Mouse (Mus musculus) c-Kit-positive CD71-positive TER-119-positive erythroid progenitor cells, embryonic 14.5 days (primary cell): ENCODE data around the gene Col13a1.

Experiments
- DNase-seq: peaks from one replicate; pipeline ENCODE4 v3.0.0-alpha.2; 2013; ENCODE audit warnings: low spot score

The Col13a1 gene

DNA sequence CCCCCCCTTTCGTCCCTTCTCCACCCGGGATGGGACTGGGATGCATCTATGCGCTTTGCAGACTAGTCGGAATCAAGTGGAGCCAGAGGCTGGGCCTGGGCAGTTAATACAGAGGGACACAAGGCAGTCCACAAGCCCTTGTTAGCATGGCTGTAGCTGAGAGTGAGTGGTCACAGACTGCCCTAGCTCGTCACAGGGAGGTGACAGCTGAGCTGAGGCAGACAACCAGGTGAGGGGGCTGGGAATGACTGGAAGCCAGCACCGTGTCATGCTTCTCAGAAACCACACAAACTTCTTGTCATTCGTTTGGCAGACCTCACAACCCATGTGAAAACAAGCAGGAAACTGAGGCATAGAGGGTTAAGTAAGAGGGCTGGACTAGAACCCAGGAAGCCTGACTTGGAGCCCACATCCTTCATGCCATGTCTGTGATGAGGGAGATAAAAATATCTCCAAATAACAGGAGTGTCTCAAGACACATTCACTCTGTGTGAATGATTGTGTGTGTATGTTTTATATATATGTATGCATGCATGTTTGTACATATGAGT lies 10.8 kb downstream of the Col13a1 start:
- no peak for DNase-seq

GRCm38 (mm10) chr10:61967207-61967606 lies 11.7 kb downstream of the Col13a1 start:
- DNase-seq = no peak

- DNase-seq = no peak
Observed at GRCm38 (mm10) chr10:61965386-61965841, 13.5 kb downstream of the Col13a1 start.

DNA sequence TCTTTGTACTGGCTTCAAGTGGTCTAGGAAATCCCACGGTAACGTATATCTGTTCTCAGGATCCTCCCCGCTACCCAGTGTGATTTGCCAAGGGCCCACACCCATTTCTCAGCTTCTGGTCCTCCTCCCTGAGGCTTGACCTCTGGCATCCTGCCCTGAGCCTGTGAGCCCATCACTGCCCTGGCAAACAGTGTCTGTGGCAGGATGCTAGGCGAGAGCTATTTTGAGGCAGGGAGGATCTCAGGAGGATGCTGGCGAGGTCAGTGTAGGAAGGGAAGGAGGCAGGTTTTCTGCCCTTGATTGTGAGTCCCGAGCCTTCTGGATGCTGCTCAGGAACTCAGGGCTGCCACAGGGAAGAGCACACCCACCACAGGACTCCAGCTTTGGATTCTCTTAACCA lies 22.2 kb downstream of the Col13a1 start:
- DNase-seq = no peak

- DNase-seq = no peak
Observed at GRCm38 (mm10) chr10:61953916-61954315, 25.0 kb downstream of the Col13a1 start.

DNA sequence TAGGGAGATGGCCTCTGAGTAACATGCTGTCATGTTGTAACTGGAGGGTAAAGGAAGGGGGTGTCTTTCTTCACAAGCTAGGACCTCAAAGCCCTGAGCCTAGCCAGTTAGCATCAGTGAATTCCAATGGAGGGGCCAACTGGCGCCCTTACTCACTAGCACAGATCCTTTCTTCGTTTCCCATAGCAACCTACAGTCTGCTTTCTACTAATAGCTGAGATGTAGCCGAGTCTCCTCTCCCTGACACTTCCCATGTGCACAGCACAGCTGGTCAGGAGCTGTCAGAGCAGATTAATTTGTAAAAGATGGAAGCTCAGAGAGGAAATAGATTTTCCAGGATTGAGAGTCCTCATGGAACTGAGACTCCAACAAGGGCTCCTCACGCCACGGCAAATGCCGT lies 29.4 kb downstream of the Col13a1 start:
- no peak for DNase-seq

GRCm38 (mm10) chr10:61944386-61944785 lies 34.5 kb downstream of the Col13a1 start:
- no peak for DNase-seq

DNA sequence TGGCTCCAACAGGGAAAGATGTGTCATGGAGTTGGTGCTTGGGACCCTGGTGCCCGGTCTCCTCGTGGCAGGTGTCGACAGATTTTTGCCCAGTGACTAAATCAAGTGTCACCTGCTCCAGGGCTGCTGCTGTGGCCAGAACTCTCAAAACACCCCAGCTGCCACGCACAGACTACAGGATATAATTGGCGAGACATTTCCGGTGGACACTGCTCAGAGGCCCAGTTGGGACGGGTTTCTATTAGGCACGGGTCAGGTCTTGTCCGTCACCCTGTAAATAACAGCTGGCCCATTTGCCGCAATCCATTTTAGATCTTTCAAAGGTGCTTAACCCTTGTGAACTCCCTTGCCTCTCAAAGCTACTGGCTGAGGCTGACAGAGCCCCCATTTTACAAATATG lies 35.4 kb downstream of the Col13a1 start:
- no peak for DNase-seq

- DNase-seq = no peak
Observed at GRCm38 (mm10) chr10:61942719-61943118, 36.2 kb downstream of the Col13a1 start.

- no peak for DNase-seq
Observed at GRCm38 (mm10) chr10:61936211-61937121, 42.4 kb downstream of the Col13a1 start.

- no peak for DNase-seq
Observed at GRCm38 (mm10) chr10:61931678-61932077, 47.2 kb downstream of the Col13a1 start.

- no peak for DNase-seq
Observed at GRCm38 (mm10) chr10:61929901-61930300, 49.0 kb downstream of the Col13a1 start.

GRCm38 (mm10) chr10:61928725-61929651 lies 49.9 kb downstream of the Col13a1 start:
- no peak for DNase-seq

- no peak for DNase-seq
Observed at GRCm38 (mm10) chr10:61925691-61926090, 53.2 kb downstream of the Col13a1 start.

GRCm38 (mm10) chr10:61920655-61921365 lies 58.1 kb downstream of the Col13a1 start:
- DNase-seq = no peak

- DNase-seq = no peak
Observed at GRCm38 (mm10) chr10:61919924-61920654, 58.8 kb downstream of the Col13a1 start.

DNA sequence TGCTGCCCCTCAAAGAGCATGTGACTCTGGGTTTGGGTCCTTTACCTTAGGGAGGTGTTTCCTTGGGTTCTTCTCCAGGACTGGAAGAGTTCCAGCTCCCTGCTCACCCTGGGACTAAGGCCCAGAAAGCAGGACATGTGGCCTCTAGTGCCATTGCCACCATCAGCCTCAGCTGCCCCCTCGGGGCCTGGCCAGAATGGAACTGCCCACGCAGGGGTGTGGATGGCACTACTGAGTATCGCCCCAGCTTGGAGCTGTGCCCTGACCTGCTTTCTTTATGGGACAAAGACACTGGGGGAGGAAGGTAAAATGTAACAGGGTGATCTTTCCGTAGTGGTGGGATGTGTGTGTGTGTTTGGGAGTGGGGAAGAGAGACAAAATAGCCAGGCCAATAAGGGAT lies 59.4 kb downstream of the Col13a1 start:
- DNase-seq = no peak

GRCm38 (mm10) chr10:61917066-61917465 lies 61.8 kb downstream of the Col13a1 start:
- DNase-seq = no peak

GRCm38 (mm10) chr10:61911770-61912169 lies 67.1 kb downstream of the Col13a1 start:
- no peak for DNase-seq

DNA sequence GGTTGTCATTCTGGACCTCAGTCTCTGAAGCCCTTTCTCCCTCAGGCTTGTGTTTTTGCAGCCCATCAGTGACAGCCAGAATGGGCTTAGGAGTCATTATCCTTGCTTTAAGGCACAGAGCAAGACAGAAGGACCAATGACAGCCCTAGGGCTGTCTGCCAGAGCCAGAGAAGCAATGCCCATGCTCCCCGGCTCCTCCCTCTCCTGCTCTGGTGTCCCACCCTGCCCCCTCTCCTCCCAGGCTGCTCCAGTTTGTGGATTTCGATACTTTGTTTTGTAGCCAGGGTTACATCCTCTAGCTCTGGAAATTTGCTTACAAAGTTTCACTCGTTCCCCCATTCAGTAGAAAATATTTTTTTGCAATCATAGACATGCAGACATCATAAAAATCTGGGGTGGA lies 69.9 kb downstream of the Col13a1 start:
- DNase-seq = no peak

DNA sequence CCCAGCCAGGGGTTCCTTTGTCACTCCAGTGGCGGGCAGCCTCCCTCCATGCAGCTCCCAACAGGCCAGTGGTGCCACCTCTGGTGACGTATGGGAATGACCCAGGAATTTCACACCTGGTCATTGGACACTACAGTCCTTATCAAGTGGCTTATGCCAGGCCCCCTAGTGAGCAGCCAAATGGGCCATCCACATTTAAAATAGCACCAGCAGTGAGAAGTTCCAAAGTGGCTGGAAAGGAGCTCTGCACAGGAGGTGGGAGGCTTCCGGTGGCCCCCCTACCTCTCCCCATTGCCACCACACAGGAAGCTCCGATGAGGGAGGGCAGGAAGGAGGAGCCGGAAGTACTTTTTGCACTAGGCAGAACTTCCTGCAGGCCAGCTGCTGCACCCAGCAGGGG lies 72.7 kb downstream of the Col13a1 start:
- DNase-seq = no peak
